Mouse (Mus musculus): ENCODE results near the gene Sox13. TPM values are rescaled to one million over a fixed set of nuclear protein-coding genes. Genes with fewer than 3 reads are reported as not detected.

Gene Sox13
- total and polyA plus RNA-seq, 3 experiments: 0.03 TPM; not detected in 2

GRCm38 (mm10) chr1:133370352-133370751 lies 53.8 kb downstream of the Sox13 start:
- H3K27ac ChIP-seq (ENCODE audit: control insufficient read depth, low read depth, low read length): no peak overlapping the region
- no peak for TF ChIP-seq USF1 (IDR thresholded peaks at IDR 0.05; ENCODE audit: low read depth, low read length)
- no peak for TF ChIP-seq MYB (IDR thresholded peaks at IDR 0.05; ENCODE audit: low read depth, low read length)
- no peak for TF ChIP-seq MAX (IDR thresholded peaks at IDR 0.05; ENCODE audit: low read length)
- TF ChIP-seq RCOR1 (IDR thresholded peaks at IDR 0.05; ENCODE audit: low read depth, low read length): no peak
- no peak for TF ChIP-seq GABPA (IDR thresholded peaks at IDR 0.05; ENCODE audit: low read depth, low read length)
- no peak for TF ChIP-seq UBTF (IDR thresholded peaks at IDR 0.05; ENCODE audit: borderline replicate concordance, insufficient read depth, low read depth, low read length)
- no peak for TF ChIP-seq NRF1 (IDR thresholded peaks at IDR 0.05; ENCODE audit: insufficient read depth, low read depth, low read length, poor library complexity, severe bottlenecking)
- no peak for TF ChIP-seq SMC3 (IDR thresholded peaks at IDR 0.05; ENCODE audit: low read depth, low read length)
- no peak for TF ChIP-seq TBP (IDR thresholded peaks at IDR 0.05; ENCODE audit: low read depth, low read length)
- TF ChIP-seq POLR2AphosphoS5 (IDR thresholded peaks at IDR 0.05; ENCODE audit: borderline replicate concordance, low read depth, low read length): no peak
- TF ChIP-seq MEF2A (IDR thresholded peaks at IDR 0.05; ENCODE audit: extremely low read depth, insufficient replicate concordance, low read depth, low read length, poor library complexity, severe bottlenecking): no peak
- TF ChIP-seq BHLHE40 (IDR thresholded peaks at IDR 0.05; ENCODE audit: borderline replicate concordance, low read depth, low read length): no peak
- no peak for TF ChIP-seq MYC (IDR thresholded peaks at IDR 0.05; ENCODE audit: low read depth, low read length)
- no peak for TF ChIP-seq POLR2AphosphoS2 (IDR thresholded peaks at IDR 0.05; ENCODE audit: low read length)
- no peak for TF ChIP-seq GATA1 (IDR thresholded peaks at IDR 0.05; ENCODE audit: low read depth, low read length)
- no peak overlapping the region for H3K9ac ChIP-seq (ENCODE audit: control insufficient read depth, low read depth, low read length, poor library complexity, severe bottlenecking)
- no peaks in the 10 kb centered on the region for H3K36me3 ChIP-seq (ENCODE audit: control insufficient read depth in 1 of 2, insufficient read depth in 2 of 2, low read length in 2 of 2)
- DNase-seq (ENCODE audit: low read depth, low spot score): no peak
- H3K4me3 ChIP-seq (ENCODE audit: control insufficient read depth in 1 of 2, insufficient read depth in 1 of 2, low read depth in 2 of 2, low read length in 2 of 2): no peak overlapping the region
- H3K79me2 ChIP-seq (ENCODE audit: control insufficient read depth, insufficient read depth, low read length, poor library complexity): no peaks in the 10 kb centered on the region
- H3K27me3 ChIP-seq (ENCODE audit: control insufficient read depth in 1 of 2, insufficient read depth in 2 of 2, low read length in 2 of 2): peaks cover 3 to 9% of the 10 kb centered on the region in 2 experiments
- H3K4me1 ChIP-seq (ENCODE audit: control insufficient read depth in 1 of 2, insufficient read depth in 2 of 2, low read length in 2 of 2): peaks cover 0 to 3% of the 10 kb centered on the region in 2 experiments; a peak in 2 of 4 replicates
- H3K9me3 ChIP-seq (replicated peaks; ENCODE audit: insufficient read depth, low read length): no peaks in the 10 kb centered on the region

DNA sequence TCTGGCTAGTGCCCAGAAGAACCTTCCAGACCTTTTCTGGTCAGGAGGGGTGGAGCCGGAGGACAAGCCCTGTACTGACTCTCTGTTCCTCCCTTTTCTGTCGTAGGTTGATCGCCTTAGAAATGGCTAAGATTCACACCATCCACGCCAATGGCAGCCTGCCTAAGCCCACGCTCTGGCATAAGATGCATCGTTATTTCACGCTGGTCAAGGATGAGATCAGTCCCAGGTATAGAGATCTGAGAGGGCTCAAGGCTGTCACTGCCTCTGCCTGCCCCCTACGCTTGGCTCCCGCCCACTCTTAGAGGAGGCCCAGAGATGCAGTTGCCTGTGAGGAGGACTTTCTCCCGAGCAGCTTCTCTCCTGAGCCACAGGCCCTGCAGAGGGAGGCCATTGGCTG lies 55.5 kb downstream of the Sox13 start:
- Histone ChIP-seq H3K4me3 (ENCODE audit: control insufficient read depth in 1 of 2, insufficient read depth in 1 of 2, low read depth in 2 of 2, low read length in 2 of 2) (no peak overlapping the region), H3K27ac (ENCODE audit: control insufficient read depth, low read depth, low read length) (no peak overlapping the region), H3K27me3 (ENCODE audit: control insufficient read depth in 1 of 2, insufficient read depth in 2 of 2, low read length in 2 of 2) (peaks cover 1 to 9% of the 10 kb centered on the region in 2 experiments), H3K4me1 (ENCODE audit: control insufficient read depth in 1 of 2, insufficient read depth in 2 of 2, low read length in 2 of 2) (peaks cover 0 to 16% of the 10 kb centered on the region in 2 experiments; a peak in 2 of 4 replicates), H3K36me3 (ENCODE audit: control insufficient read depth in 1 of 2, insufficient read depth in 2 of 2, low read length in 2 of 2) (peaks cover 0 to 6% of the 10 kb centered on the region in 2 experiments; a peak in 2 of 4 replicates), H3K9me3 (replicated peaks; ENCODE audit: insufficient read depth, low read length) (no peaks in the 10 kb centered on the region), H3K79me2 (ENCODE audit: control insufficient read depth, insufficient read depth, low read length, poor library complexity) (no peaks in the 10 kb centered on the region), H3K9ac (ENCODE audit: control insufficient read depth, low read depth, low read length, poor library complexity, severe bottlenecking) (no peak overlapping the region)
- TF ChIP-seq HCFC1 (IDR thresholded peaks at IDR 0.05; ENCODE audit: low read depth, low read length) (no peak), SMC3 (IDR thresholded peaks at IDR 0.05; ENCODE audit: low read depth, low read length) (no peak), RAD21 (IDR thresholded peaks at IDR 0.05; ENCODE audit: low read depth, low read length) (no peak), ZKSCAN1 (IDR thresholded peaks at IDR 0.05; ENCODE audit: low read depth, low read length) (no peak), MYB (IDR thresholded peaks at IDR 0.05; ENCODE audit: low read depth, low read length) (no peak), SIN3A (IDR thresholded peaks at IDR 0.05; ENCODE audit: low read length) (no peak), POLR2A (IDR thresholded peaks at IDR 0.05; ENCODE audit: control insufficient read depth in 1 of 2, insufficient read depth in 1 of 2, low read depth in 1 of 2, low read length in 2 of 2, poor library complexity in 1 of 2) (no peak), ZNF384 (IDR thresholded peaks at IDR 0.05; ENCODE audit: low read depth, low read length) (no peak), RCOR1 (IDR thresholded peaks at IDR 0.05; ENCODE audit: low read depth, low read length) (no peak), POLR2AphosphoS2 (IDR thresholded peaks at IDR 0.05; ENCODE audit: low read length) (no peak), JUND (IDR thresholded peaks at IDR 0.05; ENCODE audit: low read depth, low read length) (no peak), GATA1 (IDR thresholded peaks at IDR 0.05; ENCODE audit: low read depth, low read length) (no peak)
- no peak for DNase-seq (ENCODE audit: low read depth, low spot score)
